Mouse (Mus musculus): Measurements from ENCODE around the gene Defb15. TPM values are rescaled to one million over a fixed set of nuclear protein-coding genes. Genes with fewer than 3 reads are reported as not detected.
"Not testable (repeated sequence)": the region's sequence is repeated elsewhere in the genome, so short reads cannot be mapped to it uniquely, and the experiment has no call there.

The Defb15 gene
- polyA plus RNA-seq (2016; fragmentation: Nextera tagmentation; extraction: Ambion mirVana): not detected in 2 replicates

GRCm38 (mm10) chr8:21932610-21933009 lies at the start of gene Defb15:
Gene Defb15, minus strand, starts transcription at chr8:21932710.
- no peaks in the 10 kb centered on the region for H3K27me3 ChIP-seq
- H3K4me1 ChIP-seq: no peaks in the 10 kb centered on the region
- no peaks in the 10 kb centered on the region for H3K36me3 ChIP-seq
- H3K9ac ChIP-seq: no peak within 1 kb of the TSS
- H3K27ac ChIP-seq: no peak within 1 kb of the TSS
- no peak for ATAC-seq (ENCODE audit: low FRiP score)
- no peak within 1 kb of the TSS for H3K4me2 ChIP-seq (replicated peaks)
- H3K9me3 ChIP-seq (replicated peaks): no peaks in the 10 kb centered on the region
- 93% methylated on average over 6 of the region's 6 CpGs for WGBS
- H3K4me3 ChIP-seq: no peak within 1 kb of the TSS

GRCm38 (mm10) chr8:21981664-21982337 lies 49.3 kb upstream of the Defb15 start:
- H3K9me3 ChIP-seq (replicated peaks): no peaks in the 10 kb centered on the region
- H3K4me1 ChIP-seq: no peaks in the 10 kb centered on the region
- H3K4me2 ChIP-seq (replicated peaks): no peak overlapping the region
- H3K27ac ChIP-seq: no peak overlapping the region
- H3K36me3 ChIP-seq: no peaks in the 10 kb centered on the region
- no peaks in the 10 kb centered on the region for H3K27me3 ChIP-seq
- WGBS: 59% methylated on average over 8 of the region's 8 CpGs
- peak; percentile 66 for ATAC-seq (ENCODE audit: low FRiP score)
- H3K4me3 ChIP-seq: no peak overlapping the region
- H3K9ac ChIP-seq: no peak overlapping the region

- Histone ChIP-seq H3K9me3 (replicated peaks) (no peaks in the 10 kb centered on the region), H3K27me3 (no peaks in the 10 kb centered on the region), H3K9ac (no peak overlapping the region), H3K27ac (no peak overlapping the region), H3K36me3 (no peaks in the 10 kb centered on the region), H3K4me3 (no peak overlapping the region), H3K4me2 (replicated peaks) (no peak overlapping the region), H3K4me1 (no peaks in the 10 kb centered on the region)
- 65% methylated on average over 4 of the region's 4 CpGs for WGBS
- no peak for ATAC-seq (ENCODE audit: low FRiP score)
Measured at GRCm38 (mm10) chr8:21978193-21978592, 45.7 kb upstream of the Defb15 start.

- 90% methylated on average over 3 of the region's 3 CpGs for WGBS
- Histone ChIP-seq H3K4me3 (no peak within 1 kb of the TSS), H3K4me1 (no peaks in the 10 kb centered on the region), H3K27ac (no peak within 1 kb of the TSS), H3K36me3 (no peaks in the 10 kb centered on the region), H3K9me3 (replicated peaks) (no peaks in the 10 kb centered on the region), H3K9ac (no peak within 1 kb of the TSS), H3K4me2 (replicated peaks) (no peak within 1 kb of the TSS), H3K27me3 (no peaks in the 10 kb centered on the region)
- ATAC-seq (ENCODE audit: low FRiP score): no peak
Measured at GRCm38 (mm10) chr8:21969475-21969874, 37.0 kb upstream of the Defb15 start, which contains the start of gene Ccdc70. Gene Ccdc70, plus strand, starts transcription at chr8:21969775.

GRCm38 (mm10) chr8:21966646-21967045 lies 34.1 kb upstream of the Defb15 start:
- Histone ChIP-seq H3K27ac (no peak overlapping the region), H3K27me3 (no peaks in the 10 kb centered on the region), H3K36me3 (no peaks in the 10 kb centered on the region), H3K4me1 (no peaks in the 10 kb centered on the region), H3K4me3 (no peak overlapping the region), H3K9me3 (replicated peaks) (no peaks in the 10 kb centered on the region), H3K4me2 (replicated peaks) (no peak overlapping the region), H3K9ac (no peak overlapping the region)
- no peak for ATAC-seq (ENCODE audit: low FRiP score)
- WGBS: 91% methylated on average over 1 of the region's 1 CpGs

DNA sequence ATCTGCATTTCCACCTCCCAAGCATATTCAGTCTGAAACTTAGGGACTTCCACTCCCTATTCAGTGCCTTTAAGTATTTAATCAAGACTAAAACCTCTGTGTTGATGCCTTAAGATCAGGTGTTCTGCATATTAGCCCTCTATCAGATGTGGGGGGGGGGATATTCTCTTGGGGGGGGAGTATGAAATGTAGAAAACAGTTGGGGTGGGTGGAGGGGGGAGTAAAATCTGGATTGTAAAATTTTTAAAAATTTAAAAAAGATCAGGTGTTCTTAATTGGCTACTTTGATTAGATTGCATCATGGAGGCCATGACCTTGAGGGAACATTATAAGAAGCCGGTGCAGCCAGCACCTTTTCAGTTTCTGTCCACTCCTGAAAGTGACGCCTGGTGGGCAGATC lies 25.9 kb upstream of the Defb15 start, which contains the start of gene Fam90a1a:
TSS of gene Fam90a1a (plus strand) at position 301 of the 400 bp plus-strand sequence.
- Histone ChIP-seq H3K27ac (no peak within 1 kb of the TSS), H3K9me3 (replicated peaks) (no peaks in the 10 kb centered on the region), H3K36me3 (no peaks in the 10 kb centered on the region), H3K9ac (no peak within 1 kb of the TSS), H3K4me1 (no peaks in the 10 kb centered on the region), H3K4me3 (no peak within 1 kb of the TSS), H3K27me3 (no peaks in the 10 kb centered on the region), H3K4me2 (replicated peaks) (no peak within 1 kb of the TSS)
- ATAC-seq (ENCODE audit: low FRiP score): no peak
- 84% methylated on average over 2 of the region's 2 CpGs for WGBS

GRCm38 (mm10) chr8:21956336-21956735 lies 23.8 kb upstream of the Defb15 start:
- ATAC-seq (ENCODE audit: low FRiP score): no peak
- no peaks in the 10 kb centered on the region for H3K27me3 ChIP-seq
- no peak overlapping the region for H3K27ac ChIP-seq
- H3K4me2 ChIP-seq (replicated peaks): no peak overlapping the region
- H3K9me3 ChIP-seq (replicated peaks): no peaks in the 10 kb centered on the region
- no peak overlapping the region for H3K9ac ChIP-seq
- 92% methylated on average over 3 of the region's 3 CpGs for WGBS
- H3K4me1 ChIP-seq: no peaks in the 10 kb centered on the region
- no peak overlapping the region for H3K4me3 ChIP-seq
- H3K36me3 ChIP-seq: no peaks in the 10 kb centered on the region

DNA sequence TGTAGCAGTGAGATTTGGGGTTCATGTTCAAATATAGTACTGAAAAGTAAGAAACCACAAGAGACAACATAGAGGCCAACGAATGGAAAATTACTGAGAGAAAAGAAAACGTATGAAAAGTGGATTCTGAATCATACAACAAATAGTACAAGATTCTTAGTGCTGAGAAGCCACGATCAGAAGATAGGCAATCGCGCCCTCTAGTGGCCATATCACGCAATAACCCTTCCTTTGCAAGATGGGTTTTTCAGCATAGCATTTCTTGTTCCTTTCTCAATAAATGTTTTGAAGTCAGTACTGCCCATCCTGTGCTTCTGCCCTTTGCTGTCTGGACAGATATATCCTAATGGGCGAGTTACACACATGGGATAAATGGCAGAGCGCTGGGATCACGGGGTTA lies 22.8 kb upstream of the Defb15 start:
- no peak for ATAC-seq (ENCODE audit: low FRiP score)
- Histone ChIP-seq H3K4me1 (no peaks in the 10 kb centered on the region), H3K9ac (no peak overlapping the region), H3K27me3 (no peaks in the 10 kb centered on the region), H3K36me3 (no peaks in the 10 kb centered on the region), H3K9me3 (replicated peaks) (no peaks in the 10 kb centered on the region), H3K27ac (no peak overlapping the region), H3K4me3 (no peak overlapping the region), H3K4me2 (replicated peaks) (no peak overlapping the region)
- 8% methylated on average over 9 of the region's 9 CpGs for WGBS

DNA sequence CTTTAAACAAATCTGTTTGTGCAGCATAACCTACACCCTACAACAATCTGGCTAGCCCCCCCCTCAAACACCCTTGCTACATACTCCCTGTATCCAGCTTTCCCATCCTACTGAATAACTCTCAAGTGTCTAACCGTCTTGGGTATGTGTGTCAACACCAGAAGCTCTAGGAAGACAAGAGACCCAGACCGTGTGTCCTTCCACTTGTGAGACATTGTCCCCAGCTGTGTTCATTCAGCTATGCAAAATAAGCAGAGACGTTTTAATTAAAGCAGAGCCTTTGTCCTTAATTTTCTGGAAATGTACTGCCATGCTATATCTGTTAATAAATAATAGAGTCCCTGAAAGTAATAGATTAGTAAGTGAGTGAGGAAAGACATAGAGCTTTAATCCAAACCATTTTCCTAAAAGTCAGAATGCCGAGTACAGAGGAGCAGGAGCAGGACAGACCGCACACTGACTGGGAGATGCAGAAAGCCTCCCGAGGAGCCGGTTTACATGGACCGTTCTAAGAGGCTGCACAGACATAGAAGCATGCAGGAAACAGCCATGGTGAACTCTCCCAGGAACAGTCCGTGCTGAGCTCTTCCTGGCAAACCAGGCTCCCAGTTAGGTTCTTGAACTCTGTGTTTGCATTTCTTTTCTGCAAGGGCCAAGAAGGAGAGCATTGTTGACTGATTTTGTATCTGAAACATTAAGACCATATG lies 15.0 kb upstream of the Defb15 start:
- Histone ChIP-seq H3K9ac (no peak overlapping the region), H3K27ac (no peak overlapping the region), H3K9me3 (replicated peaks) (no peaks in the 10 kb centered on the region), H3K4me2 (replicated peaks) (no peak overlapping the region), H3K27me3 (no peaks in the 10 kb centered on the region), H3K4me3 (no peak overlapping the region), H3K4me1 (no peaks in the 10 kb centered on the region), H3K36me3 (no peaks in the 10 kb centered on the region)
- 61% methylated on average over 9 of the region's 9 CpGs for WGBS
- no peak for ATAC-seq (ENCODE audit: low FRiP score)

GRCm38 (mm10) chr8:21946462-21946861 lies 14.0 kb upstream of the Defb15 start, which contains the start of gene Defb13:
Gene Defb13, plus strand, starts transcription at chr8:21946762.
- 85% methylated on average over 6 of the region's 6 CpGs for WGBS
- no peak within 1 kb of the TSS for H3K9ac ChIP-seq
- H3K27me3 ChIP-seq: no peaks in the 10 kb centered on the region
- H3K36me3 ChIP-seq: no peaks in the 10 kb centered on the region
- H3K9me3 ChIP-seq (replicated peaks): no peaks in the 10 kb centered on the region
- H3K4me3 ChIP-seq: no peak within 1 kb of the TSS
- ATAC-seq (ENCODE audit: low FRiP score): no peak
- H3K4me2 ChIP-seq (replicated peaks): no peak within 1 kb of the TSS
- no peaks in the 10 kb centered on the region for H3K4me1 ChIP-seq
- no peak within 1 kb of the TSS for H3K27ac ChIP-seq

GRCm38 (mm10) chr8:21938052-21938451 lies 5.5 kb upstream of the Defb15 start, which contains the start of gene Defb35:
Gene Defb35, plus strand, starts transcription at chr8:21938352.
- H3K4me1 ChIP-seq; H3K4me3 ChIP-seq; H3K9ac ChIP-seq; H3K9me3 ChIP-seq (replicated peaks); ATAC-seq (ENCODE audit: low FRiP score); H3K4me2 ChIP-seq (replicated peaks); H3K27ac ChIP-seq; H3K27me3 ChIP-seq; H3K36me3 ChIP-seq: not testable (repeated sequence)
- 87% methylated on average over 4 of the region's 4 CpGs for WGBS

- H3K27ac ChIP-seq; H3K4me1 ChIP-seq; H3K9ac ChIP-seq; H3K4me2 ChIP-seq (replicated peaks); H3K27me3 ChIP-seq; H3K9me3 ChIP-seq (replicated peaks); H3K36me3 ChIP-seq; ATAC-seq (ENCODE audit: low FRiP score); H3K4me3 ChIP-seq: not testable (repeated sequence)
- WGBS: 84% methylated on average over 3 of the region's 3 CpGs
Measured at GRCm38 (mm10) chr8:21930754-21931153, 1.8 kb downstream of the Defb15 start.

DNA sequence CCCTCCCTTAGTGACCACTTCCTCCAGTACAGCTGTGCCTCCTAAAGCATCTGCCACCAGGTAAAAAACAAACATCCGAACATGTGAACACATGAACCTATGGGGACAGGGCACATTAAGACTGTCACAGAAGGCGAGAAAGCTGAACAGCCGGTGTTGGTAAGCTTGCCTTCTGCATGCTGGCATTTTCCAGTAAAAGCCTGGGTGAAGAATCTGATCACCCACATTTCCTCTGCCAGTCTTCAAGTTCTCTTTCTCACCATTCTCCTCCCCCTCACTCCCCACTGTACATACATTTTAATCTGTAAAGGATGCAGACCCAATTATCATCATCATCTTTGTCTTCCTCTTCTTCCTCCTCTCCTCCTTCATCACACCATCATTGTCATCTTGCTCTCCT lies 16.9 kb downstream of the Defb15 start:
- Histone ChIP-seq H3K27me3 (no peaks in the 10 kb centered on the region), H3K9ac (no peak overlapping the region), H3K9me3 (replicated peaks) (no peaks in the 10 kb centered on the region), H3K4me2 (replicated peaks) (no peak overlapping the region), H3K4me3 (no peak overlapping the region), H3K36me3 (no peaks in the 10 kb centered on the region), H3K4me1 (no peaks in the 10 kb centered on the region), H3K27ac (no peak overlapping the region)
- no peak for ATAC-seq (ENCODE audit: low FRiP score)
- WGBS: 89% methylated on average over 3 of the region's 3 CpGs

Data from hindbrain, embryonic 12.5 days (tissue).